Mouse (Mus musculus) brain, embryonic 14.5 days (tissue): ENCODE measurements around the gene Socs4.

Experiments
- CTCF ChIP-seq: fragments of 200-500 bp; IDR thresholded peaks from 2 replicates; pipeline ENCODE4 v1.5.1; 2012; ENCODE audit warnings: inconsistent platforms, mild to moderate bottlenecking, moderate library complexity, borderline replicate concordance; ENCODE audit not compliant: insufficient read depth, insufficient read length; ENCODE audit errors: extremely low read depth
- POLR2A ChIP-seq: fragments of 200-500 bp; IDR thresholded peaks from 2 replicates; pipeline ENCODE4 v1.6.1; 2012; ENCODE audit warnings: mild to moderate bottlenecking, inconsistent platforms, borderline replicate concordance; ENCODE audit not compliant: poor library complexity, insufficient read depth, insufficient read length, severe bottlenecking; ENCODE audit errors: extremely low read depth

DNA sequence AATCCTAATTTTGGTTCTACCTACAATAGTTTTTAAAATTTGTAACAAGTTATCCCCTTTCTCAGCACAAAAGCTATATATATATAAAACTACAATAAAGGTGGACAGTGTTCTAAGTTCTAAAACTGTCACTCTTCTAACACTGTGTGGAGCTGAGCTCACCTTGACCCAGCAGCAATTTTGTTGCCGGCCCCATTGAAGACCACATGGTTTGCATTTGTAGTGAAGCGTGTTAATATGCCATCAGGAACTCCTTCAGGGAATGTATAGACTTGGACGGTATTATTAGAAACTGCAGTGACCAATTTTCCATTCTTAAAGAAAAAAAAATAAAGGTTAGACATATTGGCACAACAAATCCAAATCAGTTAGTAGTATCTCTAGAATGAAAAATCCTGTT is 3.0 kb upstream of the Socs4 start:
- TF ChIP-seq CTCF (no peak), POLR2A (no peak)
